Mouse (Mus musculus) hindbrain, embryonic 11.5 days (tissue): ENCODE data around the gene Ppp1r1b. TPM values are rescaled to one million over a fixed set of nuclear protein-coding genes. Genes with fewer than 3 reads are reported as not detected.
A peak's percentile ranks its signal among the peaks of the same experiment; 100 is the strongest.

Experiments used
- ATAC-seq: fragments of 200-750 bp; cut with Nextera tagmentation; 2 replicates; pipeline ENCODE4 v1.8.0; 2017; ENCODE audit warnings: mild to moderate bottlenecking, moderate TSS enrichment, moderate library complexity; ENCODE audit not compliant: low FRiP score
- DNase-seq: peaks from one replicate; pipeline ENCODE4 v3.0.0-alpha.2; 2015; ENCODE audit warnings: low spot score
- H3K27ac ChIP-seq: fragments of 300-500 bp; sonication (generic); 2 replicates; pipeline ENCODE4 v1.5.1; 2014; ENCODE audit warnings: mild to moderate bottlenecking, low read depth, low read length
- H3K27me3 ChIP-seq: fragments of 300-500 bp; sonication (generic); 2 replicates; pipeline ENCODE4 v1.6.1; 2014; ENCODE audit warnings: mild to moderate bottlenecking, low read length, moderate library complexity, mixed read lengths; ENCODE audit not compliant: control insufficient read depth, insufficient read depth
- H3K36me3 ChIP-seq: fragments of 300-500 bp; sonication (generic); 2 replicates; pipeline ENCODE4 v1.6.1; 2014; ENCODE audit warnings: mild to moderate bottlenecking, low read length, moderate library complexity, mixed read lengths; ENCODE audit not compliant: control insufficient read depth, insufficient read depth
- H3K4me1 ChIP-seq: fragments of 300-500 bp; sonication (generic); replicated peaks from 2 replicates; pipeline ENCODE4 v1.6.1; 2014; ENCODE audit warnings: low read length, mixed read lengths; ENCODE audit not compliant: control insufficient read depth, insufficient read depth
- H3K4me2 ChIP-seq: fragments of 300-500 bp; sonication (generic); replicated peaks from 2 replicates; pipeline ENCODE4 v1.6.1; 2014; ENCODE audit warnings: mild to moderate bottlenecking, low read depth, low read length
- H3K4me3 ChIP-seq: fragments of 300-500 bp; sonication (generic); 2 replicates; pipeline ENCODE4 v1.5.1; 2014; ENCODE audit warnings: low read depth, low read length
- H3K9ac ChIP-seq: fragments of 300-500 bp; sonication (generic); 2 replicates; pipeline ENCODE4 v1.6.1; 2014; ENCODE audit warnings: low read depth, low read length
- H3K9me3 ChIP-seq: fragments of 300-500 bp; sonication (generic); 2 replicates; pipeline ENCODE4 v1.6.1; 2016; ENCODE audit warnings: low read length; ENCODE audit not compliant: control insufficient read depth
- WGBS: fragments of 180-500 bp; shearing (Covaris S2); extraction: QIAGEN DNeasy Blood & Tissue Kit; methylation state at CpG from one replicate; pipeline ENCODE4 v1.1.7; 2014; 5-methylcytosine and 5-hydroxymethylcytosine counted together
- polyA plus RNA-seq: library from polyadenylated mRNA; unstranded; fragments of >200 nt; fragmentation: Nextera tagmentation; extraction: Ambion mirVana; gene quantifications from 2 replicates; pipeline ENCODE4 v1.2.1, GENCODE M21; 2014

The Ppp1r1b gene
- polyA plus RNA-seq, 1 experiment from 2014 or later, result 0.29 TPM

- Histone ChIP-seq H3K9ac (no peak overlapping the region), H3K9me3 (no peaks in the 10 kb centered on the region), H3K4me1 (no peaks in the 10 kb centered on the region), H3K27ac (no peak overlapping the region), H3K27me3 (peaks cover 29% of the 10 kb centered on the region), H3K4me3 (no peak overlapping the region), H3K36me3 (no peaks in the 10 kb centered on the region), H3K4me2 (no peak overlapping the region)
- DNase-seq (no peak), ATAC-seq (no peak)
- WGBS, result 78% methylated on average over 10 of the region's 10 CpGs
These were observed 40.1 kb downstream of the Ppp1r1b start for GRCm38 (mm10) chr11:98388282-98388681.

DNA sequence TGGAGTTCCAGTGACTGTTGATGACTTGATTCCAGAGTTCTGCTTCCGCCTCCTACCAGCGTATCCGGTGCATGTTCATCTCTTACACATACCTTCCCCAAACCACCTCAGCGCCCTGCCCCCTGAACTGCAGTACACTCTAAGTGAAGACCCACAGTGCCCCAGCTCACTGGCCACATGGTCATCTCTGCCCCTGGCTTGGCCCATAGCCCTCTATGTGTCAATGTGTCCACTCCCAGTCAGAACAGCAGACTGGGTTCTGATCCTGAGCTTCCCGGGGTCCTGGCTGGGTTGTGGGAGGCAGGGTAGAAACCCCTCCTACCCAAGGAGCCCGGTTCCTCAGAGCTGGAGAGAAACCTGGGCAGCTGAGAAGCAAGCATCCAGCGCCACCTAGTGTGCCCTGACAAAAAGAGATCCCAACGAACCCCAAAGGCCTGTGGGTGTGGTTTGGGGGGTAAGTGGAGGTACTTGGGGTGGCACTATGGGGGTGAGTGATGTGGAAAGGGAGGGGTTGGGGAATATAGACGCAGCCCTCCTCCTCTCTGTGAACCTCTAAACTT lies 41.1 kb downstream of the Ppp1r1b start:
- H3K9ac ChIP-seq, result no peak overlapping the region
- DNase-seq, result peak; percentile 64
- no peak overlapping the region for H3K27ac ChIP-seq
- 24% methylated on average over 9 of the region's 9 CpGs for WGBS
- no peak for ATAC-seq
- H3K36me3 ChIP-seq, result no peaks in the 10 kb centered on the region
- H3K9me3 ChIP-seq, result no peaks in the 10 kb centered on the region
- H3K27me3 ChIP-seq, result peaks cover 27% of the 10 kb centered on the region
- no peaks in the 10 kb centered on the region for H3K4me1 ChIP-seq
- no peak overlapping the region for H3K4me3 ChIP-seq
- no peak overlapping the region for H3K4me2 ChIP-seq

DNA sequence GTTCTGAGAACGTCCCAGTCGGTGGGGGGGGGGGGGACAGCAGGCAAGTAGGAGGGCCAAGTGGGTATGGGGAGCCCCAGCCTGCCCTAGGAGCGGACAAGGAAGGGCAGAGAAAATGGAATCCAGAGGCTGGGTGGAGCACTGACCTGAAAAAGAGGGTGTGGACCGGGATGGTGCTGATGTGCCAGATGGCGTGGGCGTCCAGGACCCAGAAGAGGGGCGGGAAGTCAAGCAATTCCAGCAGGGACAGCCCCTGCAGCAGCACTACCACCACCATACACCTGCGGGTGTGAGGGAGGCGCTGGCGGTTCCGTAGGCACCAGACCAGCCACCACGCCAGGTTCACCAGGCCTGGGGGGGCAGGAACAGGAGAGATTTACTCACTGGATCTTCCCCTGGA lies 41.9 kb downstream of the Ppp1r1b start:
- no peak for ATAC-seq
- Histone ChIP-seq H3K9ac (no peak overlapping the region), H3K4me2 (no peak overlapping the region), H3K4me3 (no peak overlapping the region), H3K36me3 (no peaks in the 10 kb centered on the region), H3K27ac (no peak overlapping the region), H3K9me3 (no peaks in the 10 kb centered on the region), H3K4me1 (no peaks in the 10 kb centered on the region), H3K27me3 (peaks cover 22% of the 10 kb centered on the region)
- no peak for DNase-seq
- WGBS, result 79% methylated on average over 12 of the region's 12 CpGs

DNA sequence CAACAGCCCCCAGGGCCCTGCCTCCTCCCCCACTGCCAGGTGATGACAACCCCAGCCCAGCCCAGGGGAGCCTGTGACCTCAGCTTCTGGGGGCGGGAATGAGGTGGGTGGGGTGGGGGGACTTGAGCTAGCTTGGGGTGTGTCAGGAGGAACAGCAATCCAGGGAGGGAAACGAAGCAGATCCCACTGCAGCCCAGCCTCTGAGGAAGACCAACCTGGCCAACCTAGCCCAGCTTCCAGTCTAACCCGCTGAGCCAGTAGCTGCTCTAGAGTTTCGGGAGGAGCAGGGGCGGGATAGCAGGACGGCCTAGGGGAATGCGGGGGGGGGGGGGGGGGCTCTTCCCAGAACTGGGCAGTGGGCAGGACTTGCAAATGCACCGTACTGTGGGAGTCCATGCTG lies 43.8 kb downstream of the Ppp1r1b start:
- Histone ChIP-seq H3K4me2 (no peak overlapping the region), H3K4me1 (no peaks in the 10 kb centered on the region), H3K9ac (no peak overlapping the region), H3K27me3 (peaks cover 10% of the 10 kb centered on the region), H3K36me3 (no peaks in the 10 kb centered on the region), H3K27ac (no peak overlapping the region), H3K9me3 (no peaks in the 10 kb centered on the region), H3K4me3 (no peak overlapping the region)
- DNase-seq, result no peak
- 19% methylated on average over 8 of the region's 8 CpGs for WGBS
- no peak for ATAC-seq

GRCm38 (mm10) chr11:98392645-98393044 lies 44.4 kb downstream of the Ppp1r1b start:
- no peak overlapping the region for H3K27ac ChIP-seq
- no peak overlapping the region for H3K9ac ChIP-seq
- 44% methylated on average over 4 of the region's 4 CpGs for WGBS
- ATAC-seq (no peak), DNase-seq (no peak)
- no peaks in the 10 kb centered on the region for H3K36me3 ChIP-seq
- no peaks in the 10 kb centered on the region for H3K4me1 ChIP-seq
- no peak overlapping the region for H3K4me2 ChIP-seq
- no peak overlapping the region for H3K4me3 ChIP-seq
- peaks cover 4% of the 10 kb centered on the region for H3K27me3 ChIP-seq
- H3K9me3 ChIP-seq, result no peaks in the 10 kb centered on the region

GRCm38 (mm10) chr11:98393317-98393716 lies 45.1 kb downstream of the Ppp1r1b start:
- H3K27me3 ChIP-seq, result peaks cover 3% of the 10 kb centered on the region
- no peaks in the 10 kb centered on the region for H3K9me3 ChIP-seq
- no peak overlapping the region for H3K4me3 ChIP-seq
- H3K9ac ChIP-seq, result no peak overlapping the region
- WGBS, result 80% methylated on average over 6 of the region's 6 CpGs
- no peak for DNase-seq
- ATAC-seq, result no peak
- H3K4me2 ChIP-seq, result no peak overlapping the region
- H3K4me1 ChIP-seq, result no peaks in the 10 kb centered on the region
- H3K36me3 ChIP-seq, result no peaks in the 10 kb centered on the region
- H3K27ac ChIP-seq, result no peak overlapping the region

GRCm38 (mm10) chr11:98394301-98394700 lies 46.1 kb downstream of the Ppp1r1b start:
- no peak overlapping the region for H3K9ac ChIP-seq
- H3K4me3 ChIP-seq, result no peak overlapping the region
- no peak for ATAC-seq
- no peak overlapping the region for H3K27ac ChIP-seq
- H3K4me1 ChIP-seq, result no peaks in the 10 kb centered on the region
- H3K4me2 ChIP-seq, result no peak overlapping the region
- no peaks in the 10 kb centered on the region for H3K36me3 ChIP-seq
- no peak for DNase-seq
- no peaks in the 10 kb centered on the region for H3K9me3 ChIP-seq
- peaks cover 3% of the 10 kb centered on the region; the same call in 1 of the 2 replicates for H3K27me3 ChIP-seq
- WGBS, result 57% methylated on average over 6 of the region's 6 CpGs

DNA sequence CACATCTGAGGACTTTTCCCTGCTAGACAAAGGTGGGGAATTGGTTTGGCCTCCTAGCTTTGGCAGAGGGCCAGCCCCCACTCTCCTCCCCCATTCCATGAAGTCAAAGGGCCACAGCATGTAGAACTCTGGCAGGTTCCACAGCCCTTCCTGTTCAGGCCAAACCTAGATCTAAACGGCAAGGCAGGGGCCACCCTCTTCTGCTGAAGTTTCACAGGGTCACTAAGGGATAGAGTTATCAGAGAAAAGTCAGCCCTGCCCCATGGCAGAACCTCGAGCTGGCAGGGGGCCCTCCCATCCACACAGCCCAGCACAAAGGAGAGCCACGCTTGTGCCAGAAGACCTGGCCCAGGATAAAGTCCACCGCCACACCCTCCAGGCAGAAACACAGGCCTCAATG lies 46.8 kb downstream of the Ppp1r1b start:
- H3K9me3 ChIP-seq, result no peaks in the 10 kb centered on the region
- DNase-seq, result no peak

GRCm38 (mm10) chr11:98397946-98398345 lies 49.7 kb downstream of the Ppp1r1b start:
- Histone ChIP-seq H3K9me3 (no peaks in the 10 kb centered on the region), H3K27me3 (no peaks in the 10 kb centered on the region), H3K36me3 (no peaks in the 10 kb centered on the region), H3K9ac (no peak overlapping the region), H3K4me2 (no peak overlapping the region), H3K4me3 (no peak overlapping the region), H3K4me1 (0 out of 2 replicates have a peak, but pooled peaks cover 2% of the 10 kb centered on the region), H3K27ac (no peak overlapping the region)
- WGBS, result 89% methylated on average over 7 of the region's 7 CpGs
- ATAC-seq, result no peak
- DNase-seq, result no peak

More for the DNA sequence above, 46.8 kb downstream of the Ppp1r1b start:
- no peaks in the 10 kb centered on the region for H3K4me1 ChIP-seq
- WGBS, result 59% methylated on average over 4 of the region's 4 CpGs
- no peak overlapping the region for H3K9ac ChIP-seq
- H3K27me3 ChIP-seq, result peaks cover 3% of the 10 kb centered on the region; the same call in 1 of the 2 replicates
- ATAC-seq, result no peak
- no peak overlapping the region for H3K4me3 ChIP-seq
- H3K27ac ChIP-seq, result no peak overlapping the region
- no peaks in the 10 kb centered on the region for H3K36me3 ChIP-seq
- no peak overlapping the region for H3K4me2 ChIP-seq
